Mouse (Mus musculus): ENCODE measurements around the gene Grik4. TPM values are rescaled to one million over a fixed set of nuclear protein-coding genes. Genes with fewer than 3 reads are reported as not detected.

Gene Grik4
- polyA plus RNA-seq, 1 experiment from 2014 or later = 2.8 TPM

GRCm38 (mm10) chr9:42518163-42518562, 426.1 kb downstream of the Grik4 start:
- WGBS = 74% methylated on average over 14 of the region's 14 CpGs
- ATAC-seq (ENCODE audit: low FRiP score) = no peak

GRCm38 (mm10) chr9:42513159-42513558, 431.1 kb downstream of the Grik4 start:
- H3K9me3 ChIP-seq = no peaks in the 10 kb centered on the region
- WGBS = 34% methylated on average over 5 of the region's 5 CpGs
- no peaks in the 10 kb centered on the region for H3K36me3 ChIP-seq (replicated peaks)
- H3K4me2 ChIP-seq = no peak overlapping the region
- no peak overlapping the region for H3K9ac ChIP-seq
- no peak overlapping the region for H3K27ac ChIP-seq
- peaks cover 17% of the 10 kb centered on the region for H3K4me1 ChIP-seq
- H3K27me3 ChIP-seq = 0 out of 2 replicates have a peak, but pooled peaks cover 4% of the 10 kb centered on the region
- ATAC-seq (ENCODE audit: low FRiP score) = no peak
- H3K4me3 ChIP-seq (replicated peaks) = no peak overlapping the region

More at GRCm38 (mm10) chr9:42518163-42518562, 426.1 kb downstream of the Grik4 start:
- Histone ChIP-seq H3K27me3 (peaks cover 26% of the 10 kb centered on the region), H3K9me3 (no peaks in the 10 kb centered on the region), H3K27ac (no peak overlapping the region), H3K4me3 (replicated peaks) (no peak overlapping the region), H3K4me2 (no peak overlapping the region), H3K4me1 (peaks cover 21% of the 10 kb centered on the region), H3K9ac (no peak overlapping the region), H3K36me3 (replicated peaks) (no peaks in the 10 kb centered on the region)

GRCm38 (mm10) chr9:42512312-42512711, 432.0 kb downstream of the Grik4 start:
- ATAC-seq (ENCODE audit: low FRiP score) = no peak
- Histone ChIP-seq H3K9me3 (no peaks in the 10 kb centered on the region), H3K4me1 (peaks cover 15% of the 10 kb centered on the region), H3K4me2 (no peak overlapping the region), H3K9ac (no peak overlapping the region), H3K27ac (no peak overlapping the region), H3K4me3 (replicated peaks) (no peak overlapping the region), H3K27me3 (0 out of 2 replicates have a peak, but pooled peaks cover 4% of the 10 kb centered on the region), H3K36me3 (replicated peaks) (no peaks in the 10 kb centered on the region)
- 78% methylated on average over 4 of the region's 4 CpGs for WGBS

- WGBS = 74% methylated on average over 7 of the region's 7 CpGs
- Histone ChIP-seq H3K4me2 (no peak overlapping the region), H3K4me3 (replicated peaks) (no peak overlapping the region), H3K9ac (no peak overlapping the region), H3K36me3 (replicated peaks) (no peaks in the 10 kb centered on the region), H3K9me3 (no peaks in the 10 kb centered on the region), H3K27ac (no peak overlapping the region), H3K27me3 (0 out of 2 replicates have a peak, but pooled peaks cover 4% of the 10 kb centered on the region), H3K4me1 (peaks cover 6% of the 10 kb centered on the region)
- ATAC-seq (ENCODE audit: low FRiP score) = no peak
Measured at GRCm38 (mm10) chr9:42508235-42508634, 436.1 kb downstream of the Grik4 start.

GRCm38 (mm10) chr9:42507709-42508108, 436.6 kb downstream of the Grik4 start, which contains the start of gene Tbcel:
Gene Tbcel, minus strand, starts transcription at chr9:42507809.
- no peaks in the 10 kb centered on the region for H3K36me3 ChIP-seq (replicated peaks)
- H3K4me2 ChIP-seq = no peak within 1 kb of the TSS
- no peak within 1 kb of the TSS for H3K9ac ChIP-seq
- H3K27me3 ChIP-seq = 0 out of 2 replicates have a peak, but pooled peaks cover 4% of the 10 kb centered on the region
- WGBS = 93% methylated on average over 6 of the region's 6 CpGs
- H3K27ac ChIP-seq = no peak within 1 kb of the TSS
- H3K4me1 ChIP-seq = peaks cover 1% of the 10 kb centered on the region; the same call in 1 of the 2 replicates
- ATAC-seq (ENCODE audit: low FRiP score) = no peak
- no peak within 1 kb of the TSS for H3K4me3 ChIP-seq (replicated peaks)
- H3K9me3 ChIP-seq = no peaks in the 10 kb centered on the region

- no peaks in the 10 kb centered on the region for H3K36me3 ChIP-seq (replicated peaks)
- no peak overlapping the region for H3K4me2 ChIP-seq
- 83% methylated on average over 1 of the region's 1 CpGs for WGBS
- ATAC-seq (ENCODE audit: low FRiP score) = no peak
- no peak overlapping the region for H3K27ac ChIP-seq
- H3K9me3 ChIP-seq = no peaks in the 10 kb centered on the region
- H3K9ac ChIP-seq = no peak overlapping the region
- H3K4me3 ChIP-seq (replicated peaks) = no peak overlapping the region
- 0 out of 2 replicates have a peak, but pooled peaks cover 4% of the 10 kb centered on the region for H3K27me3 ChIP-seq
- H3K4me1 ChIP-seq = no peaks in the 10 kb centered on the region; the same call in 1 of the 2 replicates
Measured at GRCm38 (mm10) chr9:42507022-42507421, 437.3 kb downstream of the Grik4 start.

- Histone ChIP-seq H3K4me1 (no peaks in the 10 kb centered on the region; the same call in 1 of the 2 replicates), H3K27ac (no peak overlapping the region), H3K27me3 (0 out of 2 replicates have a peak, but pooled peaks cover 4% of the 10 kb centered on the region), H3K4me3 (replicated peaks) (no peak overlapping the region), H3K4me2 (no peak overlapping the region), H3K9ac (no peak overlapping the region), H3K9me3 (no peaks in the 10 kb centered on the region), H3K36me3 (replicated peaks) (no peaks in the 10 kb centered on the region)
- 37% methylated on average over 3 of the region's 3 CpGs for WGBS
- ATAC-seq (ENCODE audit: low FRiP score) = no peak
Measured at GRCm38 (mm10) chr9:42504971-42505510, 439.3 kb downstream of the Grik4 start.

- ATAC-seq (ENCODE audit: low FRiP score) = no peak
- no peaks in the 10 kb centered on the region for H3K36me3 ChIP-seq (replicated peaks)
- no peaks in the 10 kb centered on the region; the same call in 1 of the 2 replicates for H3K4me1 ChIP-seq
- no peak overlapping the region for H3K4me3 ChIP-seq (replicated peaks)
- 51% methylated on average over 11 of the region's 11 CpGs for WGBS
- H3K4me2 ChIP-seq = no peak overlapping the region
- H3K27me3 ChIP-seq = 0 out of 2 replicates have a peak, but pooled peaks cover 4% of the 10 kb centered on the region
- no peak overlapping the region for H3K9ac ChIP-seq
- H3K27ac ChIP-seq = no peak overlapping the region
- H3K9me3 ChIP-seq = no peaks in the 10 kb centered on the region
Measured at GRCm38 (mm10) chr9:42504559-42504958, 439.7 kb downstream of the Grik4 start.

GRCm38 (mm10) chr9:42503709-42504108, 440.6 kb downstream of the Grik4 start:
- H3K9ac ChIP-seq = no peak overlapping the region
- no peak overlapping the region for H3K4me2 ChIP-seq
- WGBS = 78% methylated on average over 4 of the region's 4 CpGs
- no peaks in the 10 kb centered on the region; the same call in 1 of the 2 replicates for H3K4me1 ChIP-seq
- no peak overlapping the region for H3K27ac ChIP-seq
- no peaks in the 10 kb centered on the region for H3K9me3 ChIP-seq
- no peak for ATAC-seq (ENCODE audit: low FRiP score)
- no peak overlapping the region for H3K4me3 ChIP-seq (replicated peaks)
- H3K27me3 ChIP-seq = 0 out of 2 replicates have a peak, but pooled peaks cover 4% of the 10 kb centered on the region
- no peaks in the 10 kb centered on the region for H3K36me3 ChIP-seq (replicated peaks)

- no peak overlapping the region for H3K4me3 ChIP-seq (replicated peaks)
- no peak overlapping the region for H3K4me2 ChIP-seq
- no peak for ATAC-seq (ENCODE audit: low FRiP score)
- no peak overlapping the region for H3K9ac ChIP-seq
- WGBS = 86% methylated on average over 2 of the region's 2 CpGs
- H3K9me3 ChIP-seq = peaks cover 7% of the 10 kb centered on the region; the same call in 1 of the 2 replicates
- H3K27ac ChIP-seq = no peak overlapping the region
- H3K4me1 ChIP-seq = no peaks in the 10 kb centered on the region
- H3K36me3 ChIP-seq (replicated peaks) = no peaks in the 10 kb centered on the region
- no peaks in the 10 kb centered on the region for H3K27me3 ChIP-seq
Measured at GRCm38 (mm10) chr9:42496296-42496695, 448.0 kb downstream of the Grik4 start.

- H3K36me3 ChIP-seq (replicated peaks) = no peaks in the 10 kb centered on the region
- H3K4me1 ChIP-seq = no peaks in the 10 kb centered on the region
- H3K9ac ChIP-seq = no peak overlapping the region
- H3K27ac ChIP-seq = no peak overlapping the region
- no peaks in the 10 kb centered on the region for H3K27me3 ChIP-seq
- WGBS = 71% methylated on average over 9 of the region's 9 CpGs
- ATAC-seq (ENCODE audit: low FRiP score) = peak; percentile 49; the same call in 1 of the 2 replicates
- H3K9me3 ChIP-seq = peaks cover under 1% of the 10 kb centered on the region; the same call in 1 of the 2 replicates
- H3K4me2 ChIP-seq = no peak overlapping the region
- no peak overlapping the region for H3K4me3 ChIP-seq (replicated peaks)
Measured at GRCm38 (mm10) chr9:42491780-42492179, 452.5 kb downstream of the Grik4 start.

GRCm38 (mm10) chr9:42490589-42491382, 453.5 kb downstream of the Grik4 start:
- 86% methylated on average over 16 of the region's 16 CpGs for WGBS
- H3K4me2 ChIP-seq = no peak overlapping the region
- no peaks in the 10 kb centered on the region for H3K27me3 ChIP-seq
- H3K36me3 ChIP-seq (replicated peaks) = no peaks in the 10 kb centered on the region
- H3K27ac ChIP-seq = no peak overlapping the region
- H3K4me1 ChIP-seq = no peaks in the 10 kb centered on the region
- no peaks in the 10 kb centered on the region for H3K9me3 ChIP-seq
- ATAC-seq (ENCODE audit: low FRiP score) = no peak
- H3K4me3 ChIP-seq (replicated peaks) = no peak overlapping the region
- H3K9ac ChIP-seq = no peak overlapping the region

Measured in forebrain, embryonic 12.5 days (tissue).